Mouse (Mus musculus) limb, embryonic 11.5 days (tissue): ENCODE measurements around the gene Pigg. TPM values are rescaled to one million over a fixed set of nuclear protein-coding genes. Genes with fewer than 3 reads are reported as not detected.

Experiments used
- ATAC-seq: fragments of 200-750 bp; cut with Nextera tagmentation; 2 replicates; pipeline ENCODE4 v1.8.0; 2017; ENCODE audit warnings: low read depth; ENCODE audit not compliant: insufficient number of reproducible peaks, low FRiP score, low TSS enrichment
- DNase-seq: peaks from one replicate; pipeline ENCODE4 v3.0.0-alpha.2; 2015; ENCODE audit warnings: low spot score
- H3K27ac ChIP-seq: fragments of 300-500 bp; sonication (generic); replicated peaks from 2 replicates; pipeline ENCODE4 v1.5.1; 2014; ENCODE audit warnings: low read depth, mild to moderate bottlenecking, low read length
- H3K27me3 ChIP-seq: fragments of 300-500 bp; sonication (generic); 2 replicates; pipeline ENCODE4 v1.6.1; 2014; ENCODE audit warnings: mild to moderate bottlenecking, low read length, mixed read lengths; ENCODE audit not compliant: control insufficient read depth, insufficient read depth
- H3K36me3 ChIP-seq: fragments of 300-500 bp; sonication (generic); 2 replicates; pipeline ENCODE4 v1.6.1; 2014; ENCODE audit warnings: mild to moderate bottlenecking, low read length, moderate library complexity, mixed read lengths; ENCODE audit not compliant: control insufficient read depth, insufficient read depth
- H3K4me1 ChIP-seq: fragments of 300-500 bp; sonication (generic); 2 replicates; pipeline ENCODE4 v1.6.1; 2014; ENCODE audit warnings: low read length, mixed read lengths; ENCODE audit not compliant: control insufficient read depth, insufficient read depth
- H3K4me2 ChIP-seq: fragments of 300-500 bp; sonication (generic); 2 replicates; pipeline ENCODE4 v1.6.1; 2014; ENCODE audit warnings: low read depth, mild to moderate bottlenecking, moderate library complexity; ENCODE audit not compliant: severe bottlenecking
- H3K4me3 ChIP-seq: fragments of 300-500 bp; sonication (generic); 2 replicates; pipeline ENCODE4 v1.5.1; 2014; ENCODE audit warnings: low read depth, low read length
- H3K9ac ChIP-seq: fragments of 300-500 bp; sonication (generic); 2 replicates; pipeline ENCODE4 v1.6.1; 2014; ENCODE audit warnings: mild to moderate bottlenecking, low read length
- H3K9me3 ChIP-seq: fragments of 300-500 bp; sonication (generic); 2 replicates; pipeline ENCODE4 v1.6.1; 2016; ENCODE audit warnings: low read length; ENCODE audit not compliant: control insufficient read depth
- WGBS: fragments of 180-500 bp; shearing (Covaris S2); extraction: QIAGEN DNeasy Blood & Tissue Kit; methylation state at CpG from one replicate; pipeline ENCODE4 v1.1.7; 2014; 5-methylcytosine and 5-hydroxymethylcytosine counted together
- polyA plus RNA-seq: library from polyadenylated mRNA; unstranded; fragments of >200 nt; fragmentation: Nextera tagmentation; extraction: Ambion mirVana; gene quantifications from 2 replicates; pipeline ENCODE4 v1.2.1, GENCODE M21; 2014

The Pigg gene
- polyA plus RNA-seq, 1 experiment from 2014 or later = 3.1 TPM

- H3K4me3 ChIP-seq = no peak overlapping the region
- H3K27me3 ChIP-seq = no peaks in the 10 kb centered on the region
- H3K4me1 ChIP-seq = no peaks in the 10 kb centered on the region
- H3K9ac ChIP-seq = no peak overlapping the region
- no peak overlapping the region for H3K27ac ChIP-seq
- no peaks in the 10 kb centered on the region for H3K36me3 ChIP-seq
- no peak overlapping the region for H3K4me2 ChIP-seq
- DNase-seq (no peak), ATAC-seq (no peak)
- no peaks in the 10 kb centered on the region for H3K9me3 ChIP-seq
- WGBS = 90% methylated on average over 4 of the region's 4 CpGs
Observed at GRCm38 (mm10) chr5:108343680-108344170, 31.3 kb downstream of the Pigg start.

- Histone ChIP-seq H3K27ac (no peak overlapping the region), H3K4me1 (no peaks in the 10 kb centered on the region), H3K36me3 (no peaks in the 10 kb centered on the region), H3K27me3 (no peaks in the 10 kb centered on the region), H3K9ac (no peak overlapping the region), H3K9me3 (no peaks in the 10 kb centered on the region), H3K4me2 (no peak overlapping the region), H3K4me3 (no peak overlapping the region)
- DNase-seq (no peak), ATAC-seq (no peak)
- 88% methylated on average over 10 of the region's 10 CpGs for WGBS
Observed at GRCm38 (mm10) chr5:108345313-108346071, 33.1 kb downstream of the Pigg start.

- no peak for ATAC-seq
- Histone ChIP-seq H3K27me3 (no peaks in the 10 kb centered on the region), H3K9ac (no peak overlapping the region), H3K36me3 (no peaks in the 10 kb centered on the region), H3K4me2 (no peak overlapping the region), H3K4me1 (no peaks in the 10 kb centered on the region), H3K27ac (no peak overlapping the region), H3K4me3 (no peak overlapping the region), H3K9me3 (no peaks in the 10 kb centered on the region)
- no peak for DNase-seq
- WGBS = 64% methylated on average over 6 of the region's 6 CpGs
Observed at GRCm38 (mm10) chr5:108347843-108348242, 35.4 kb downstream of the Pigg start.

- 95% methylated on average over 9 of the region's 9 CpGs for WGBS
- Histone ChIP-seq H3K9ac (no peak overlapping the region), H3K36me3 (no peaks in the 10 kb centered on the region), H3K4me2 (no peak overlapping the region), H3K9me3 (no peaks in the 10 kb centered on the region), H3K4me1 (no peaks in the 10 kb centered on the region), H3K27ac (no peak overlapping the region), H3K4me3 (no peak overlapping the region), H3K27me3 (no peaks in the 10 kb centered on the region)
- DNase-seq (no peak), ATAC-seq (no peak)
Observed at GRCm38 (mm10) chr5:108349511-108350148, 37.2 kb downstream of the Pigg start.

- Histone ChIP-seq H3K9ac (no peak overlapping the region), H3K4me3 (no peak overlapping the region), H3K4me1 (no peaks in the 10 kb centered on the region), H3K9me3 (no peaks in the 10 kb centered on the region), H3K36me3 (no peaks in the 10 kb centered on the region), H3K27ac (no peak overlapping the region), H3K4me2 (no peak overlapping the region), H3K27me3 (no peaks in the 10 kb centered on the region)
- ATAC-seq = no peak
- DNase-seq = no peak
- WGBS = 88% methylated on average over 2 of the region's 2 CpGs
Observed at GRCm38 (mm10) chr5:108354056-108354455, 41.6 kb downstream of the Pigg start.

- 93% methylated on average over 1 of the region's 1 CpGs for WGBS
- H3K4me2 ChIP-seq = no peak overlapping the region
- H3K9me3 ChIP-seq = no peaks in the 10 kb centered on the region
- H3K4me3 ChIP-seq = no peak overlapping the region
- ATAC-seq (no peak), DNase-seq (no peak)
- no peaks in the 10 kb centered on the region for H3K36me3 ChIP-seq
- no peaks in the 10 kb centered on the region for H3K4me1 ChIP-seq
- H3K27me3 ChIP-seq = no peaks in the 10 kb centered on the region
- no peak overlapping the region for H3K27ac ChIP-seq
- H3K9ac ChIP-seq = no peak overlapping the region
Observed at GRCm38 (mm10) chr5:108357862-108358261, 45.5 kb downstream of the Pigg start.

- H3K27ac ChIP-seq = no peak overlapping the region
- no peak overlapping the region for H3K9ac ChIP-seq
- DNase-seq = no peak
- H3K27me3 ChIP-seq = peaks cover 8% of the 10 kb centered on the region
- no peak for ATAC-seq
- H3K4me1 ChIP-seq = no peaks in the 10 kb centered on the region
- 83% methylated on average over 9 of the region's 9 CpGs for WGBS
- no peak overlapping the region for H3K4me3 ChIP-seq
- H3K4me2 ChIP-seq = no peak overlapping the region
- no peaks in the 10 kb centered on the region for H3K9me3 ChIP-seq
- H3K36me3 ChIP-seq = no peaks in the 10 kb centered on the region
Observed at GRCm38 (mm10) chr5:108359491-108359890, 47.1 kb downstream of the Pigg start.

GRCm38 (mm10) chr5:108360211-108360610, 47.8 kb downstream of the Pigg start:
- DNase-seq (no peak), ATAC-seq (no peak)
- H3K27me3 ChIP-seq = peaks cover 15% of the 10 kb centered on the region
- no peak overlapping the region for H3K9ac ChIP-seq
- no peak overlapping the region for H3K27ac ChIP-seq
- 86% methylated on average over 4 of the region's 4 CpGs for WGBS
- H3K4me1 ChIP-seq = no peaks in the 10 kb centered on the region
- no peak overlapping the region for H3K4me2 ChIP-seq
- no peaks in the 10 kb centered on the region for H3K9me3 ChIP-seq
- no peak overlapping the region for H3K4me3 ChIP-seq
- no peaks in the 10 kb centered on the region for H3K36me3 ChIP-seq
